Mouse (Mus musculus) c-Kit-negative CD71-positive TER-119-positive erythroid progenitor cells, embryonic 14.5 days (primary cell): ENCODE data around the gene Ccdc33.

ENCODE experiments used
- DNase-seq: peaks from one replicate; pipeline ENCODE4 v3.0.0-alpha.2; 2013; ENCODE audit warnings: low read depth, low spot score

Ccdc33 gene

DNA sequence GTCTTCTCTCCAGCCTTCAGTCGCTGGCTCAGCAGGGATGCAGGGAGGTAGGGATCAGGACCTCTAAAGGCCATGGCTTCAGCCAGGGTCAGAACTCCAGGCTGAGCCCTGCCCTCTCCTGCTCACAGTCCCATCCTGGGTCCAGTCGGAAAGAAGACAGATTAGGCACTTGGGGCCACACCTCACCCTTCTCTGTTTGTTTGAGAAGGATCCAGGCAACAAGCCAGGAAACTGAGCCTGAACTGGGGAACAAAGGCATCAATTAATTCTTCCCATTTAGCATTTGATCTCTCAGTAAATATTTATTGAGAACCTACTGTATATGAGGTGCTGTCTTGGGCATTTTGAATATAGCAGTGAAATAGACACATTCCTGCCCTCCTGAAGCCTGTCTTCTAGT lies at the start of gene Ccdc33:
TSS of gene Ccdc33 (minus strand) at position 153 of the 400 bp plus-strand sequence.
- no peak for DNase-seq

DNA sequence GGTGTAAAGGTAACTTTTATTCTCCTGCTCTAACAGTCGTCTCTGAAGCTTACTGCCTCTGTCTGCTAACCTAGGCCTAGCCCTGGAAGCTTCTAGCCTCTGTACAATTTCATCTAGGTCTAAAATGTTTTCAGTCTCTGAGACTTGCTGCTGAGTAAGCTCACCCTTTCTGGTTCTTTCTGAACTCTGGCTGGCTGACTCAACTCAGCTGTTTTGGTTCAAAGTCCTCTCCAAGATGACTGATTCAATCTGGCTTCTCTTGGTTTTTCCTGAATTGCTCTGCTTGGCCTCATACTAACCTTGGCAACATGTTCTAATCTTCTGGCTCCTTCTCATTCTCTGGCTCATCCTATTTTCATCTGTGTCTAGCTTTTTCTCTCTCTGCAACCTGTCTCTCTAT lies 47.2 kb upstream of the Ccdc33 start:
- no peak for DNase-seq

DNA sequence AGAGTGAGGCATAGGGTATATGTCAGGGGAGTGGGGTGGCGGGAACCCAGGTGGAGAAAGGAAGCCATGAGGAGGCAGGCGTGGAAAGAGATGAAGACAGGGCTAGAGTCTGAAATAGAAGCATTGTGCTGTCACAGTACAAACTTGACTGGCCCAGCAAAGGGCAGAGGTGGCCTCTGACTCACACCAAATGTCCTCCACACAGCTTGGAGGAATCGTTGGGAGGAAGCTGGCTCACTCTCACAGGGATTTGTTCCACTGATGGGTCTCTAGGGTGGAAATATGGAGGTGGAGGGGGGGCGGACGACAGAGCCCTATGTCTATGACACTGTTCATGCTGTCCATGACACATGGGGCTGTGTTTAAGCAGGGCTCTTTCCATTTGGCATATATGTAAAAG lies 44.5 kb upstream of the Ccdc33 start:
- DNase-seq, result no peak

DNA sequence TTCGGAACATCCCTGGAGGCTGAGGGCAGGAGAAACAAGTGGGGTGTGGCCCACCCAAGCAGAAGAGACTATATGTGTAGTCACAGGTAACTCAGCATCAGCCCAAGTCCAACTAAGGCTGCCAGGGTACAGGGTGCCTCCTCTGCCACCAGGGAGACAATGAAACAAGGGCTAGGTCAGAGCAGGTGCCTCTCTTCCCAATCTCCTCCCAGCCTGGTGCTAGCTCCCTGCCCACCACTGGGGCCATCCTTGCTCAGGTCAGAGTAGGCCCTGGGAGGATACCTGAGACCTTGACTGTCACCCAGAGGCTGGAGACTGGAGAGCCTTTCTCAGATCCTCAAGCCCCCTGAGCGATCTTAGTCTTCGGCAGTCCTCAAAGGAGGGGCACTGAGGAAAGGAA lies 43.5 kb upstream of the Ccdc33 start:
- DNase-seq, result no peak

DNA sequence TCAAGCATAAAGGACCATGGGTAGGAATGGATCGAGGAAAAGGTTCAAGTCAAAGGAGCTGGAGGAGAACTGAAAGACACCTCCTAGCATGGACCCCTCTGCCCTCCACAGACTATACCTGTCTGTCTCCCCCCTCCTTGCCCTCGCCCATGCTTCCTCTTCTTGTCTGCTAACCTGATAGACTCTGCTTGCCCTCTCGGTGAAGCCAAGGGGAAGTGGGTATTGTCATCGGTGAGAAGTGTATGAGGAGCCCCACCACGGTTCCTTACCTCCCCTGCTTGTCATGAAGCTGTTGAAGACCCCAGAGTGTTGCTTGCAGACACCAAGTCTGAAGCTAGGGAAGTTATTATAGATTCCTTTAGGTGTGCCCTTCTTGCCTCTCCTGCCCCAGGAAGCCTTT lies 41.7 kb upstream of the Ccdc33 start:
- DNase-seq, result no peak

DNA sequence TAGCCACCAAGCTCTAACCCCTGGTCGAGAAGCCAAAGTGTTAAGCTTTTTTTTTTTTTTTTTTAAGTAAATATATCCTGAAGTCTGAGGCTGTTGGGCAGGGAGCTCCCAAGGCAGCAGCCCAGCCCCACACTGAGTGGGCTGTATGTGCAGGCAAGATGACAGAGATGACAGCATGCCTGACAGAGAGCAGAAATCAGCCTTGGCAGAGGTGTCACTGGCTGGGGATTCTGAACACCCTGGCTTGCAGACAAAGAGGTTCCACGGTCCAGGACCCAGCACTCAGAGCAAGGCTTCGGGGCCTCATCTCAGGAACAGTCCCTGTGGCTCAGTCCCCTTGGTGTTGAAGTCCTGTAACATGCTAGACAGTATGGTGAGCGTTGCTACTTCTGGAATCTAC lies 41.2 kb upstream of the Ccdc33 start:
- DNase-seq, result no peak

DNA sequence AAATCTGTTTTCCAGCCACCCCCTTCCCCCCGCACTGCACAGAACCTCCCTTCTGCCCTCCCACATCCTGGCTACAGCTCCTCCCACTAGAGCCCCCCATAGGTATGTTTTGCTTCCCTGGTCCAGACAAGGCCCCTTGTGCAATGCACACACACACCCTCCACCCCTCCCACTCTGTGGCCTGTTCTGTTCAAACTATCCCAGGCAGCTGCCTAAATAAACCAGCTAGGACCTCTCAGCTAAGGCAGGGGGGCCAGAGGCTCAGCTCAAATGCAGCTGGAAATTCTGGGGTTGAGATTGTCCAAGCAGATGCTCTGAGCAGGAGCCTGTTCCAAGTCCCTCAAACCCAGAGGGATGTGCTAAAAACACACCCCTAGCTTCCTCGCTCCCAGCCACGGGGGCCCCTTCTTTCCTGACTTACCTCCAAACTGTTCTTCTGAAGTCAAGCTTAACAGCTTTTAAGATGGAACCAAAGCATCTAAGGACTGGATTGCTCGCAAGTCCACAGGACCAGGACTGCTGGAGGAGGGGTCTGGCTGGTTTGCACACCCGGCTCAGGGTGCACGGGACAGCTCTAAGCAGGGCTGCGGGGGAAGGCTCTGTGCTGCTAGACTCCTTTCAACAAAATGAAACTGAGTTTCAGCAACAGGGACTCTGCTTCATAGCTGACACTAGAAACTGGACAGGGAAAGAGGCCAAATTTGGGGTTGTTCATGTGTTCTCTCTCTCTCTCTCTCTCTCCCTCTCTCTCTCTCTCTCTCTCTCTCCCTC lies 40.1 kb upstream of the Ccdc33 start:
- DNase-seq, result no peak

DNA sequence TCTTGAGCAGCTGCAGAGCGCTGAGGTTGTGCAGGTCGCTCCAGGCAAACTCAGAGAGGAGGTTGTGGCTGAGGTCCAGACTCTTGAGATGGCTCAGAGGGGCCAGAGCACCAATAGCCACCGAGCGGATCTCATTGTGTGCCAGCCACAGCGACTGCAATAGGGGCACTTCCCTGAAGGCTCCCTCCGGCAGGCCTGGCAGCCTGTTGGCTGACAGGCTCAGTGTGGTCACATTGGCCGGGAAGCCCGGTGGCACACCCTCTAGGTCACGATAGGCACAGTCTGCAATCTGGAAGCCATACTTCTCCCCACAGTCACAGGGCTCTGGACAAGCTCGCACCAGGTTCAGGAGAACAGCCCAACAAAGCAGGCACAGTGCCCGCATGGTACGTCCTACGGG lies 39.2 kb upstream of the Ccdc33 start:
- DNase-seq, result no peak

DNA sequence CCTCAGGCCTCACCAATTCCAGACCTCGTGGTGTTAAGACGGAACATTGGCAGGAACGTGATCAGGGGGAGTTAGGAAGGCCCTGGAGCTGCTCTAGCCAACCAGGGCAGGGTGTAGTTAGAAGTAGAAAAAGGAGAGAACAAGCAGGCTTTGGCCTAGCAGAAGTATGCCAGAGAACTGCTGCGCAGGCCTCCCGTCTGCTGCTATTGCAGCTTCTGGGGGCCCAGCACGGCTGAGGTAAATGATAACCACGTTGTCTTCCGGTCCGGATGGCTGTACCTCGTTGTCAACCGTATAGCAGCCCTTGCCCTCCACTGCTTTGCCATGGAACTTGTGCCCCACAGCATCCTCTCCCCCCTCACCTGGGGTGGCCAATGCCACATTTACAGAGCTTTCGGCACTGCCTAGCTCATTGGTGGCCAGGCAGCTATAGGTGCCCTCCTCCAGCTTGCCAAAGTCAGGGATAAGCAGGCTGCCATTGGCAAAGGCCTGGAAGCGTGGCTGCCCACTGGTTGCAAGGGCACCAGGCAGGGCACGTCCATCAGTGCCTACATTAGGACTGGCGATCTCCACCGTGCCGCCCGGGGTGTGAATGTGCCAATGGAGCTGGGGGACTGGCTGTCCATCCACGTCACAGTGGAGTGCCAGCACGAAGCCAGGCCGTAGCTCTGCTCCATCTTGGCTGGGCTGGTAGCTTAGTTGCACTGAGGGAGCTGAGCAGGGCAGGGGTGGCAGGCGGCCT lies 38.4 kb upstream of the Ccdc33 start:
- no peak for DNase-seq

DNA sequence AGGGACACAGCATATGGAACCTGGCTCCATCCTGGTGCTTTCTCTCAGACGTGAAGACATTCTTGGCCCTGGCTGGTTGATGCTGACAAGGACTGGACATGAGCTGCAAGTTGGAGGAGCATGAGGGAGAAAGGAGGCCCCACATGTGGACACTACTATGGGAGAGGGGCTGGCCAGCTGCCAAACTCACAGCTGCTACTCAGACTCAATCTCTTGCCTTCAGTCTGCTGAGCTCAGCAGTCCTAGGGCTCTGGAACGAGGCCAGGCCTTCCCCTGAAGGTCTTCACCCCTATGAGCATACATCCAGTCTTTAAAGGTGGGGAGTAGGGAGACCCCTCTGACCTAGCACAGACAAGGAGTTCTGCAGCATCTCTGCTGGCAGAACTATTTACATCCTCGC lies 36.7 kb upstream of the Ccdc33 start:
- DNase-seq, result no peak

DNA sequence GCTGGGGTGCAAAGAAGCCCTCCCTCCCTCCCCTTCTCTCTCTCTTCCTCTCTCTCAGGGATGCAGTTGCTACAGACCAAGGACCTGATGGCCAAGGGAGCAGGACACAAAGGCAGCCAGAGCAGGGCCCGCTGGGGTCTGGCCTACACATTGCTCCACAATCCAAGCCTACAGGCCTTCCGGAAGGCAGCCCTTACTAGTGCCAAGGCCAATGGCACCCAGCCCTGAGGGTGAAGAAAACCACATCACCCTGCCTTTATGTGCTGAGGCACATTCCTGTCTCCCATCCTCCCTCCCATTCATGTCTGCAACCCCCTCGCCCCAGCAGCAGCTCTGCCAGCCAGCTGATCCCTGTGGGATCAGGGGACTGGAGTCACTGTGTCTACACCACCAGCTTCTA lies 34.5 kb upstream of the Ccdc33 start:
- DNase-seq, result no peak

DNA sequence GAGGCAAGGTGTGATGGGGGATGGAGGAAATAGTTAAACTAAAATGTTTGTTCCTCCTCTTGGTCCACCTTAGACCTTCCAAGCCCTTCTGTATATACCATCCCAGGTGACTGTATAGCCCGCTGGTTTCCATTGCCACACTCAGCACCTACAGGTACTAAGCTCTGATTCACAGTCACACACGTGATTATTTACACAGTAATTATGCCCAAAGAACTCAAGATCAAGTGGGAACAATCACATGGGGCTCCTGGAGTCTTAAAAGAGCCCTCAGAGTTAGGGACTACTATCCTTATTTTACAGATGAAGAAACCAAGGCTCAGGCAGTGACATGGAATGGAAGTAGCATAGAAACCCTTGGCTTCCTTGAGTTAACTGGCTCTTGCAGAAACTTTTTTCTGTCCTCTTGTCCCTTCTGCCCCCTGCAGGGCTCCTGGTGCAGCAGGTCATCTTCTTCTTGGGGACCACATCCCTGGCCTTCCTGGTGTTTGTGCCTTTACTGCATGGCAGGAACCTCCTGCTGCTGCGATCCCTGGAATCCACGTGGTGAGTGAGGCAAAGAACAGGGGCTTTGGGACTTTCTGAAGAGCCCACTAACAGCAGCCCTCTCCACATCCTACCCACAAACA lies 32.2 kb upstream of the Ccdc33 start:
- DNase-seq, result no peak

DNA sequence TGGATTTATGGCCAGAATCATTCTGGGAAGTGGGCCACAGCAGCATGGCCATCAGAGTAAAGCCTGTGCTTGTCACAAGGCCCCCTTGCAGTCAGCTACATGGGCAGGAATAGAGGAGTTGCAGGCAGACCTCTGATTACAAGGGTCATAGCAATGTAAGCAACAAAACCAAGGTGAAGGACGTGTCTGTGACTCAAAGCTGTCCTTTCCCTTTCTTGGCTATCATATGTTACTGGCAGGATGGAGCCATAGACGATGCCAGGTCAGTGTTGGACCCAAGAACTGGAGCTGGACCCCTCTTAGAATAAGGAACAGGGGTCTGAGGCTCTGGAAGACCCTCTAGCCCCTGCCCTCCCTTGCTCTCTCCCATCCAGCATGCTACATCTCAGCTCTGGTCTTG lies 30.2 kb upstream of the Ccdc33 start:
- DNase-seq, result no peak

DNA sequence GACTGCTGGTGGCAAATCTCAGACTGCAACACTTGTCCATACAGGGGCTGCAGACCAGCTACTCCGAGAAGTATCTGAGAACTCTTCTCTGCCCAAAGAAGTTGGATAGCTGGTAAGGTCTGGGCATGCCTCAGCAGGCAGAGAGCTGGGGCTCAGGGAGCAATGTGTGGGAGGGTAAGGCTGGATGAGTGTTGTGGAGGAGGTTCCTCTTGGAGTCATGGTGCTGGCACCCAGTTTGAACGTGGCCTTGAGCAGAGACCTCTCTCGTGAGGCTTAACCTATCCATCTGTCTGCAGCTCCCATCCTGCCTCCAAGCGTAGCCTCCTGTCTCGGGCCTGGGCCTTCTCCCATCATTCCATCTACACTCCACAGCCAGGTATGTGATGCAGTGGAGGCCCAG lies 26.8 kb upstream of the Ccdc33 start:
- DNase-seq, result no peak

DNA sequence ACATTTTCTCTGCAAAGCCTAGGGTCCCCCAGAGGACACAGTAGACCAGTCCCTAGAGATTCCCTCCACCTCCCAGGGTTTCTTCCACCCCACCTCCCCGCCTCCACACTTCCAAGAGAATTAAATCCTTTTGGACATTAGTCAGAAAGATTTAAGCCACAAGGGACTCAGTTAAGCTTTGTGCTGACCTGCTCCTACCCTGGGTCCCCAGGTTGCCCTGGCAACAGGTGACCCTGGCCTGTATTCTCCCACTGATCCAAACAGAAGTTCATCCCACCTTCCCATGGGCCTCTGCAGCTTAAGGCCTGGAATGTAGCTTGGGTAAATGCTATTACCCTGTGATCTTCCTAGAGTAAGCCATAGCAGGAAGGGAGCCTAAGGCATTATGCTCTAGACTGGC lies 26.0 kb upstream of the Ccdc33 start:
- DNase-seq, result no peak

DNA sequence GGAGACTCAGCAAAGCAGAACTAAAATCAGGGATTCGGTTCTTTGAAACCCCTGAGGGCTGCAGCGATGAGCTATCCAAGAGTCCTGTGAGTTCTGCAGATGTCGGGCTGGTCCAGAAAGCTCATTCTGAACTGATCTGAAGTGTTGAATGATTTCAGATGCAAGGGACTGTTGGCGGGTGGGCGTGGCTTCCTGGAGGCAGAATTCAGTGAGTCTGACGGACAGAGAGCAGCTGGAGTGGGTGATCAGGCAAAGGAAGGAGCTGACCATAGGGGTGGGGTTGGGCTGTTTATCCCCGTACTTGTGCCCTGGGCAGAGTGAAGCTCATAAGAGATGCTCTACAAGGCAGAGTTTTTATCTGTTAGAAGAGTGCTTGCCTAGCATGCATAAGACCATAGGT lies 24.8 kb upstream of the Ccdc33 start:
- no peak for DNase-seq

DNA sequence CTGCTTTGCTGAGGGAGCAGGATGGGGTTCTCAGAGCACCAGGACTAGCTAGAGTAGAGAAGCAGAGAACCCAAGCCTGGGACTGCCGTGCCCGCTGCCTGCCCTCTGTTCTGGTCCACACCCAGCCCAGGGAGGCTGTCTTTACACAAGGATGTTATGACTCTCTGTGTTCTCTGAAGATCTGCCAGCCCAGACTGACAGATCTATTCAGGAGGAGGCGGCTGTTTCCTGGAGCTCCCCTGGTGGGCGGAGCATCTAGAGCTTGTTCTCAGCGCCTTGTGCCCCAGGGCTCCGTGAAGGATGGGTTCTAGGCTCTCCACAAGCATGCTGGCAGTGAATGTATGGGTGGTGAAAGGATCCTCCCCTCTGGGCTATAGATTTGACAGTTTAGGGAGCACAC lies 21.3 kb upstream of the Ccdc33 start:
- no peak for DNase-seq

DNA sequence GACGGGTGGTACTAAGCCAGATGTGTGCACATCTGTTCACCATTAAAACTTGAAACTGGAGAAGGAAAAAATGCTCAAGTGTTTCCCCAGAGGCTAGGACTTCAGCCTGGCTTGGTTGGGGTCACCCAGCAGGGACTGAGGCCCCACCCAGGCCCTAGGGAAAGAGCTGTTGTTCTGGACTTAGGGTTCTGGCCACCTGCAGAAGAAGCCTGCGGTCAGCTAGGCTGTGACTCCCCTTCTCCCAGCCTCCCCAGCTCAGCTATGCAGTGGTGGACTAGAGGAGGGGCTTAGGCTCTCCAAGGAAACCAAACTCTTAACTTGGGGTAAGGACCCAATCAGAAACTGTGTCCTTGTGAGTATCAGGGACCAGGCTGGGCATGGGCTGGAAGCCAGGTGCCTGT lies 17.3 kb upstream of the Ccdc33 start:
- no peak for DNase-seq

DNA sequence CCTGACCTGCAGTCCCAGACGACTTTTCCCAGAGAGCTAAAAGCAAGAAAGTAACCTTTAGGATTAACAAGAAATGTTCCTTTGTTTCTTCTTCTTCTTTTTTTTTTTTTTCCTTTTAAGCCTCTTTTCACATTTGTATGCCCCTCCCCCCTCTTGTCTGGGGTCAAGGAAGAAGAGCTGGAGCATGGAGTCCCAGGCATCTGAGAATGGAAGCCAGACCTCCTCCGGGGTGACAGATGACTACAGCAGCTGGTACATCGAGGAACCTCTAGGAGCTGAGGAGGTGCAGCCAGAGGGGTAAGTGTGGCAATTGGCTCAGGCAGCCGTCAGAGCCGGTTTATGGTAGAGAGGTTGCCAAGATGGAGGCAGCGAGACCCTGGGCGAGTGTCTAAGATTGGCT lies 16.3 kb upstream of the Ccdc33 start:
- DNase-seq, result no peak

DNA sequence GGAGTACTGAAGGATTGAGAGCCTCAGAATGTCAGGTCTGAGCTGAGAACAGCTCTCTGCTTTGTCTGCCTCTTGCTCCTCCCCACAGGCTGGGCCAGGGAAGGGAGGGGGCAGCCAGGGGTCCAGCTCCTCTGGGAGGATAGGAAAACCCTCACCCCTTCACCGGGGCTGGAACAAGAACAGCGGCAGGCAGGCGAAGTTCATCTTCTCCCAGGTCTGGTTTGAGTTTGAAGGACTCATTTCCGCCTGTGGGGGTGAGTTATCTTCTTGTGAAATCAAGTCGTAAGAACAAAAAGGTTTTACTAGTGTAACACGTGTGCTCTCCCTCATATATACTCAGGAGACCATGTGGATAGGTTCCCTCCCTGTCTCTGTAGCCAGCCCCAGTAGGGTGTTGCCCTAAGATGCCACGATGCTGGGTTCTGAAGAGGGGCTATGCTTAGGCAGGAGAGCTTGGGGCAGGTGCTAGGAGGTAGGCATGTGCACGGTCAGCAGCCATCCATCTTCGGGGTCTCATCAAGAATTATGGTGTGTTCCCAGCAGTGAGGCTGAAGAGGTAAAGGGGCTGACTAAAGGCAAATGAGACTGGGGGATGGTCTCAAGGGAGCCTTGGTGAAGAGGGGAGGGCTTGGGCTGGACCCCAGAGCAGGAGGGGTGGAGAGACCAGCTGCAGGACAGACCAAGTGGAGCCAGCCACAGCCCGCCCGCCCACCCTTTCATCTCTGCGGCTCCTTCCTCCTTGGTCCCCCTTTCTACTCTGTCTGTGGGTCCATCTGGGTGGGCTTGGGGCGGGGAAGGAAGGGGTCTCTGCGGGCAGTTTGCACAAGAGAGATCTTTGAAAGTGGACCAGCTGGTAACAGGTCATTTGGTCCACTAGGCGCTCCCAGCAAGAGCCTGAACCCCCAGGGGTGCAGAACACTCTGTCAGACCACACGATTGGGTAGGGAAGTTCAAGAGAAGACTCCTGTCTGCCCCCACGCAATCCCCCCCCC lies 15.6 kb upstream of the Ccdc33 start:
- no peak for DNase-seq

DNA sequence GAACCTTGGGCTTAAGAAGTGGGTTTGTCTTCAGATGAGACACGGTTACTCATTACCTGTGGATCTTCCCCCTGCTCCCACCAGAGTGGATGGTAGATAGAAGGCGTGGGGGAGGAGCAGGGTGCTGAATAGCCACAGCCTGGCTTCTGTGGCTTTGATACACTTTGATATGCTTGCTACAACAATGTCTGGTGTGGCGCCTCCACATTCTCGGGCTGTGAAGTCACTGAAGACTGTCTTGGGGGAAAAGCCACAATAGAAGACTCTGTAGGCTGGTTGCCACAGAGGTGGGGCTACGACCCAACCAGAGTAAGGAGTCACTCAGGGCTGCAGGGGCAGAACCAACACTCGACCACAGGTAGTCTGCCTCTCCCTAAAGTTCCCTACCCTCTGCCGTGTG lies 13.1 kb upstream of the Ccdc33 start:
- no peak for DNase-seq

DNA sequence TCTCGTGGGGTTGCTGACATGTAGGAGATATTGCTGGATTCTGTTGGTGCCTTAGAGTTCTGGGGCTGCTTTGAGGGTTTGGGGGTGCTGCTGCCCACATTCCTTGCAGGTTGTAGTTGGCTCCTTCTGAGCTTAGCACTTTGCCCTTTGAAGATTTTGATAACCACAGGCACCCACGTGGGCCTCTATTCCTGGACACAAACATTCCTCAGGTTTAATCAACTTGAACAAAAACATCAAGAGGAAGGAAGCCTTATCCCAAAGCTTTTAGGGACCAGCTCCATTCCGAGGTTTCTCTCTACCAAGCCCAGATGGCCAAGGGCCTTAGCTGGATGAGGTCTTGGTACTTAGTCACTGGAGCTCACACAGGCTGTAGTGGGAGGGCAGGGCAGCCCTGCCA lies 12.3 kb upstream of the Ccdc33 start:
- no peak for DNase-seq
